Mouse (Mus musculus) embryonic fibroblast, embryonic 13.5 days (primary cell): ENCODE results near the gene Arih2.

Experiments
- CTCF ChIP-seq: IDR thresholded peaks from 2 replicates; pipeline ENCODE4 v1.5.1; 2011; ENCODE audit warnings: mild to moderate bottlenecking, control low read depth, low read length, moderate library complexity, borderline replicate concordance; ENCODE audit not compliant: insufficient read depth
- POLR2A ChIP-seq: IDR thresholded peaks from 2 replicates; pipeline ENCODE4 v1.6.1; 2011; ENCODE audit warnings: low read depth, mild to moderate bottlenecking, control low read depth, low read length, moderate library complexity

DNA sequence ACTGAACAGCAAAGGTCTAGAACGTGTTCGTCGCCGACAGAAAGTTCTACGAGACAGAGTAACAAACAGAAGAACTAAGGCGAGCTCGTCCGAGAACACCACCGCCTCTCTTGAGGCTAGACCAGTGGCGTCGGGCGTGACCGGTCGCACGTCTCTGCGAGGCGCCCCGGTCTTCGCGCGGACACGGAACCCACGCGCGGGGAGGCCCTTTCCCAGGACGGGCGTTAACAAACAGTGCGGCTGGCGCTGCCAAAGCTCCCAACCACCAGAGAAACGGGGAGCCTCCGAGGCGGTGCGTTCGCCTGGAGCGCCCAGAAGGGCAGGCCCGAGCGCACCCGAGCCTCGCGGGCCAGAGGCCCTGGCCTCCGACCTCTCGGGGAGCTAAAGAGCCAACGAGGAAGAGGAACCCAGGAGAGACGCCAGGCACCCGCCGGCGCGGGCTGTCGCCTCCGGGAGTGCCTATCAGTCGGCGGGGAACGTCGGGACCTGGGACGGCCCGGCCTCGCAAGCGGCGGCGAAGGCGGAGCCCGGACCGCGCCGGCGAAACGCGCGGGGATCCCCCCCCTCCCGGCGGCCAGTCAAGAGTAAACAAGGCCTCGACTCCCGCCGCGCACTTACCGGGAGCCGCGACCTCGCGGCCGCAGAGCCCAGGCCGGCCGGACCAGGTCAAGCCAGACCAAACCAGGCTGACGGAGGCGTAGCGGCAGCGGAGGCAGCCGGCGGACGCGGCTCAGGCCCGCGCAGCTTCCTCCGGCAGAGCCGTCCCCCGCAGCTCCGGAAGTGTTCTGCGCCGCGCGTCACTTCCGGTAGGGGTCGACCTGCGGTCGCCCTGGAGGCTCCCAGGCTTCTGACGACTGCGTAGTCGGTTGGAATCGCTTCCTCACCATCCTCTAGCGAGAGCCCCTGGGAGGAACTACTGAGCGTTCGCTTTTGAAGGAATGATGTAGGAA, at the start of gene Arih2:
- TF ChIP-seq CTCF (no peak), POLR2A (peak; percentile 87)
